Mouse (Mus musculus): ENCODE data around the gene Olfr1123. TPM values are rescaled to one million over a fixed set of nuclear protein-coding genes. Genes with fewer than 3 reads are reported as not detected.
A peak's percentile ranks its signal among the peaks of the same experiment; 100 is the strongest.
"Not testable (repeated sequence)": the region's sequence is repeated elsewhere in the genome, so short reads cannot be mapped to it uniquely, and the experiment has no call there.

Gene Olfr1123
- not detected in 2 replicates for polyA plus RNA-seq (2016; fragmentation: Nextera tagmentation; extraction: Ambion mirVana)

- 91% methylated on average over 1 of the region's 1 CpGs for WGBS
- Histone ChIP-seq H3K4me1 (no peaks in the 10 kb centered on the region), H3K36me3 (no peaks in the 10 kb centered on the region), H3K9me3 (replicated peaks) (no peaks in the 10 kb centered on the region), H3K4me3 (no peak within 1 kb of the TSS), H3K4me2 (replicated peaks) (no peak within 1 kb of the TSS), H3K27ac (no peak within 1 kb of the TSS), H3K27me3 (no peaks in the 10 kb centered on the region), H3K9ac (no peak within 1 kb of the TSS)
- ATAC-seq (ENCODE audit: low FRiP score) = no peak
Observed at GRCm38 (mm10) chr2:87416335-87416734, at the start of gene Olfr1123. Gene Olfr1123, plus strand, starts transcription at chr2:87416635.

- Histone ChIP-seq H3K27me3 (no peaks in the 10 kb centered on the region), H3K9ac (no peak within 1 kb of the TSS), H3K27ac (no peak within 1 kb of the TSS), H3K4me2 (replicated peaks) (no peak within 1 kb of the TSS), H3K4me1 (no peaks in the 10 kb centered on the region), H3K9me3 (replicated peaks) (no peaks in the 10 kb centered on the region), H3K36me3 (no peaks in the 10 kb centered on the region), H3K4me3 (no peak within 1 kb of the TSS)
- no peak for ATAC-seq (ENCODE audit: low FRiP score)
- 36% methylated on average over 1 of the region's 1 CpGs for WGBS
Observed at GRCm38 (mm10) chr2:87369595-87369994, 46.8 kb upstream of the Olfr1123 start, which contains the start of gene Olfr1121. Gene Olfr1121, plus strand, starts transcription at chr2:87369895.

- 89% methylated on average over 4 of the region's 4 CpGs for WGBS
- Histone ChIP-seq H3K27me3 (no peaks in the 10 kb centered on the region), H3K27ac (no peak overlapping the region), H3K36me3 (no peaks in the 10 kb centered on the region), H3K4me1 (no peaks in the 10 kb centered on the region), H3K4me3 (no peak overlapping the region), H3K9me3 (replicated peaks) (no peaks in the 10 kb centered on the region), H3K9ac (no peak overlapping the region), H3K4me2 (replicated peaks) (no peak overlapping the region)
- ATAC-seq (ENCODE audit: low FRiP score) = no peak
Observed at GRCm38 (mm10) chr2:87371726-87372125, 44.7 kb upstream of the Olfr1123 start.

GRCm38 (mm10) chr2:87383935-87384334 lies 32.5 kb upstream of the Olfr1123 start:
- H3K9ac ChIP-seq = no peak overlapping the region
- H3K4me2 ChIP-seq (replicated peaks) = no peak overlapping the region
- H3K9me3 ChIP-seq (replicated peaks) = no peaks in the 10 kb centered on the region
- no peak for ATAC-seq (ENCODE audit: low FRiP score)
- H3K4me1 ChIP-seq = no peaks in the 10 kb centered on the region
- no peak overlapping the region for H3K4me3 ChIP-seq
- 90% methylated on average over 2 of the region's 2 CpGs for WGBS
- H3K36me3 ChIP-seq = no peaks in the 10 kb centered on the region
- H3K27me3 ChIP-seq = no peaks in the 10 kb centered on the region
- no peak overlapping the region for H3K27ac ChIP-seq

- Histone ChIP-seq H3K4me3 (no peak within 1 kb of the TSS), H3K27ac (no peak within 1 kb of the TSS), H3K9ac (no peak within 1 kb of the TSS), H3K9me3 (replicated peaks) (no peaks in the 10 kb centered on the region), H3K27me3 (no peaks in the 10 kb centered on the region), H3K4me1 (no peaks in the 10 kb centered on the region), H3K4me2 (replicated peaks) (no peak within 1 kb of the TSS), H3K36me3 (no peaks in the 10 kb centered on the region)
- ATAC-seq (ENCODE audit: low FRiP score) = no peak
- 91% methylated on average over 2 of the region's 2 CpGs for WGBS
Observed at GRCm38 (mm10) chr2:87385549-87385948, 30.9 kb upstream of the Olfr1123 start, which contains the start of gene Olfr1122. Gene Olfr1122, plus strand, starts transcription at chr2:87385849.

- H3K4me3 ChIP-seq; H3K27me3 ChIP-seq; H3K27ac ChIP-seq; H3K4me2 ChIP-seq (replicated peaks); H3K4me1 ChIP-seq; H3K9me3 ChIP-seq (replicated peaks); H3K36me3 ChIP-seq; H3K9ac ChIP-seq: not testable (repeated sequence)
- 89% methylated on average over 5 of the region's 5 CpGs for WGBS
- ATAC-seq (ENCODE audit: low FRiP score) = peak; percentile 38; the same call in 1 of the 2 replicates
Observed at GRCm38 (mm10) chr2:87393605-87394004, 22.8 kb upstream of the Olfr1123 start.

- not testable (repeated sequence) for H3K27ac ChIP-seq; H3K4me1 ChIP-seq; H3K9ac ChIP-seq; H3K27me3 ChIP-seq; ATAC-seq (ENCODE audit: low FRiP score); H3K9me3 ChIP-seq (replicated peaks); H3K4me3 ChIP-seq; H3K4me2 ChIP-seq (replicated peaks); H3K36me3 ChIP-seq
- 84% methylated on average over 7 of the region's 7 CpGs for WGBS
Observed at GRCm38 (mm10) chr2:87394686-87395085, 21.7 kb upstream of the Olfr1123 start.

GRCm38 (mm10) chr2:87429975-87430374 lies 13.5 kb downstream of the Olfr1123 start, which contains the start of gene Olfr1124:
Gene Olfr1124, plus strand, starts transcription at chr2:87430275.
- no peak for ATAC-seq (ENCODE audit: low FRiP score)
- 85% methylated on average over 1 of the region's 1 CpGs for WGBS
- Histone ChIP-seq H3K4me3 (no peak within 1 kb of the TSS), H3K27me3 (no peaks in the 10 kb centered on the region), H3K9me3 (replicated peaks) (no peaks in the 10 kb centered on the region), H3K9ac (no peak within 1 kb of the TSS), H3K4me2 (replicated peaks) (no peak within 1 kb of the TSS), H3K36me3 (no peaks in the 10 kb centered on the region), H3K27ac (no peak within 1 kb of the TSS), H3K4me1 (no peaks in the 10 kb centered on the region)

- no peaks in the 10 kb centered on the region for H3K4me1 ChIP-seq
- H3K9me3 ChIP-seq (replicated peaks) = no peaks in the 10 kb centered on the region
- no peak overlapping the region for H3K4me3 ChIP-seq
- H3K9ac ChIP-seq = no peak overlapping the region
- H3K27ac ChIP-seq = no peak overlapping the region
- H3K27me3 ChIP-seq = no peaks in the 10 kb centered on the region
- no peak overlapping the region for H3K4me2 ChIP-seq (replicated peaks)
- WGBS = 92% methylated on average over 16 of the region's 16 CpGs
- no peaks in the 10 kb centered on the region for H3K36me3 ChIP-seq
- ATAC-seq (ENCODE audit: low FRiP score) = no peak
Observed at GRCm38 (mm10) chr2:87437731-87438130, 21.3 kb downstream of the Olfr1123 start.

- Histone ChIP-seq H3K9ac (no peak within 1 kb of the TSS), H3K36me3 (no peaks in the 10 kb centered on the region), H3K27ac (no peak within 1 kb of the TSS), H3K4me1 (no peaks in the 10 kb centered on the region), H3K9me3 (replicated peaks) (no peaks in the 10 kb centered on the region), H3K27me3 (no peaks in the 10 kb centered on the region), H3K4me2 (replicated peaks) (no peak within 1 kb of the TSS), H3K4me3 (no peak within 1 kb of the TSS)
- no peak for ATAC-seq (ENCODE audit: low FRiP score)
Observed at GRCm38 (mm10) chr2:87453662-87454061, 37.2 kb downstream of the Olfr1123 start, which contains the start of gene Olfr1126. Gene Olfr1126, plus strand, starts transcription at chr2:87453962.

GRCm38 (mm10) chr2:87461769-87462168 lies 45.3 kb downstream of the Olfr1123 start:
- Histone ChIP-seq H3K4me3 (no peak overlapping the region), H3K27me3 (no peaks in the 10 kb centered on the region), H3K4me1 (no peaks in the 10 kb centered on the region), H3K9ac (no peak overlapping the region), H3K36me3 (no peaks in the 10 kb centered on the region), H3K4me2 (replicated peaks) (no peak overlapping the region), H3K27ac (no peak overlapping the region), H3K9me3 (replicated peaks) (no peaks in the 10 kb centered on the region)
- ATAC-seq (ENCODE audit: low FRiP score) = no peak
- 89% methylated on average over 4 of the region's 4 CpGs for WGBS

All from hindbrain, embryonic 12.5 days (tissue).